Mouse (Mus musculus) testis, adult 2 months (tissue): ENCODE measurements around the gene Rcc2.

ENCODE experiments used
- CTCF ChIP-seq: fragments of 200-500 bp; IDR thresholded peaks from 2 replicates; pipeline ENCODE4 v1.5.1; 2012; ENCODE audit warnings: low read depth, mild to moderate bottlenecking, inconsistent platforms, low read length, moderate library complexity; ENCODE audit not compliant: control insufficient read depth, insufficient read depth, insufficient replicate concordance
- POLR2A ChIP-seq: fragments of 200-500 bp; IDR thresholded peaks from 2 replicates; pipeline ENCODE4 v1.6.1; 2012; ENCODE audit warnings: low read depth, mild to moderate bottlenecking, inconsistent platforms, low read length, moderate library complexity; ENCODE audit not compliant: control insufficient read depth

DNA sequence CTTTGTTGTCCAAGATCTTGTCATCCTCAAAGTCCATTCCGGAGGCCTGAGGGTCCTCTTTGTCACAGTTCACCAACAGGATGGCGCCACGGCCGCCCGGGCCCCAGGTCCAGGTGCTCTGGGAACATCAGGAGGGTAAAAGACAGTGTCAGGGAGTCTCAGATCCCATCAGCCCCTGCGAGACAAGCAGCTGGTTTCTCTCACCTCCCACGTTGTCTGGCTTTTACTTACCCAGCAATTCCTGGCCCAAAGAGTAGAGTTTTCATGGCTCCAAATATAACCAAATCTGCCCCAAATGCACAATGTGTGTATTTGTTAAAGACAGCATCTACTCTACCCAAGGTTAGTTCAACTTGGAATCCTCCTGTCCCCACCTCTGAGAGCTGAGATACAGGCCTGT is 61.3 kb downstream of the Rcc2 start:
- TF ChIP-seq POLR2A (no peak), CTCF (no peak)
